ENCODE assay signal across 9 mouse cellular contexts in the genomic region with DNA sequence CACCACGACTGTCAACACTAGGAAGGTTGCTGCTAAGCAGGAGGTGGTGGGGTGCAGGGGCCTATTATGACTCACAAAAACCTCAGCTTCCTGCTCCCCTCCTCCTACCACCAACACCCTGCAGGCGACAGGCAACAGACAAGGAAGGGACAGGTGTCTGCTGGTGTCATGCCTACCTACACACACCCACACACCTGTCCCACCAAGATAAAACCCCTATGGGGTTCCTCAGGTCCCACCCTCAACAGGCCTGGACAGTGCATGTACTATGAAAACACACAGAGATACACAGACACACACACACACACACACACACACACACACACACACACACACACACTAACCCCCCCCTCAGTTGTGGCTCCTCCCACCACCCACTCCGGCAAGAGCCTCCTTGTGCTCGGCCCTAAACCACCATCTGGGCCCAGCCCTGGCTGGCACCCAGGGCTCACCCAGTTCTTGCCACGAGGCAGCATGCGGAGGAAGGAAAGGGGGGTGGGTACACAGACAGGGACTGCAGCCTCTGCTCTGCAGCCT. TPM values are rescaled to one million over a fixed set of nuclear protein-coding genes. Genes with fewer than 3 reads are reported as not detected.
DNase-seq lines count a peak whose midpoint lies in the region; ATAC-seq and TF ChIP-seq lines count a peak whose summit lies in the region.
"Had no signal": no experiment of that assay in that cellular context is flagged by ENCODE, and none has a peak within 500 bp of the region (broad histone marks: within the 10 kb centered on the region; RNA-seq: fewer than 3 reads in every experiment).

No protein-coding gene starts in this region.

- dilution Hi-C loops in CH12.LX (cut with MboI; ENCODE audit: extremely low pct_ligation_motif_present, extremely low pct_unique_long_range_greater_than_20kb, low sequenced_read_pairs) = no loop called here

- no peaks in the 10 kb centered on the region for H3K9me3 ChIP-seq in heart, embryonic 16.5 days (replicated peaks; ENCODE audit: control insufficient read depth, low read length)
- no peaks in the 10 kb centered on the region for H3K9me3 ChIP-seq in CH12.LX (replicated peaks; ENCODE audit: low read length)
- no peaks in the 10 kb centered on the region for H3K9me3 ChIP-seq in forebrain, embryonic 15.5 days

- no peak for TF ChIP-seq RAD21 in CH12.LX (IDR thresholded peaks at IDR 0.05; ENCODE audit: low read depth, low read length)

- no peak overlapping the region; the same call in 1 of the 2 replicates for H3K27ac ChIP-seq in heart, embryonic 16.5 days (ENCODE audit: low read length)
- no peak overlapping the region for H3K27ac ChIP-seq in CH12.LX (ENCODE audit: insufficient read depth, low read depth)
- H3K27ac ChIP-seq in forebrain, embryonic 15.5 days (replicated peaks) = peak overlapping the region; percentile 28; the same call in 1 of the 2 replicates

- peaks cover 29% of the 10 kb centered on the region for H3K4me1 ChIP-seq in heart, embryonic 16.5 days (ENCODE audit: control insufficient read depth, insufficient read depth, low read length)
- peaks cover 38 to 74% of the 10 kb centered on the region in 2 experiments for H3K4me1 ChIP-seq in CH12.LX (ENCODE audit: control insufficient read depth in 1 of 2, insufficient read depth in 2 of 2)
- peaks cover 42% of the 10 kb centered on the region for H3K4me1 ChIP-seq in forebrain, embryonic 15.5 days

- H3K27me3 ChIP-seq in heart, embryonic 16.5 days (ENCODE audit: control insufficient read depth, insufficient read depth, low read length) = no peaks in the 10 kb centered on the region
- H3K27me3 ChIP-seq in CH12.LX (replicated peaks) = no peaks in the 10 kb centered on the region
- H3K27me3 ChIP-seq in forebrain, embryonic 15.5 days = no peaks in the 10 kb centered on the region

- intact Hi-C loops in heart, postnatal 36 days (cut with DNase I) = no loop called here

- H3K79me2 ChIP-seq in CH12.LX (replicated peaks; ENCODE audit: control insufficient read depth, extremely low read depth, insufficient read depth, poor library complexity, severe bottlenecking) = peaks cover 11% of the 10 kb centered on the region

- peak; percentile 63 for TF ChIP-seq EP300 in CH12.LX (IDR thresholded peaks at IDR 0.05; ENCODE audit: low read length)

- H3K4me3 ChIP-seq in heart, embryonic 16.5 days (ENCODE audit: low read length) = no peak overlapping the region
- H3K4me3 ChIP-seq in CH12.LX (replicated peaks in 1 of 3; ENCODE audit: low read depth in 2 of 3, low read length in 2 of 3, poor library complexity in 1 of 3) = no peak overlapping the region
- H3K4me3 ChIP-seq in forebrain, embryonic 15.5 days = no peak overlapping the region

- in situ Hi-C loops in CH12.LX (cut with MboI; ENCODE audit: low pct_ligation_motif_present, low pct_unique_long_range_greater_than_20kb, low sequenced_read_pairs) = no loop called here

- TF ChIP-seq CTCF in CH12.LX (conservative IDR thresholded peaks at IDR 0.05 in 1 of 2, IDR thresholded peaks at IDR 0.05 in 1 of 2; ENCODE audit: low read depth in 2 of 2, low read length in 2 of 2) = no peak

- no peak overlapping the region for H3K4me2 ChIP-seq in heart, embryonic 16.5 days (ENCODE audit: low read depth, low read length)
- no peak overlapping the region for H3K4me2 ChIP-seq in CH12.LX (ENCODE audit: insufficient read depth, low read depth, poor library complexity, severe bottlenecking)
- H3K4me2 ChIP-seq in forebrain, embryonic 15.5 days (replicated peaks) = no peak overlapping the region

- peak; percentile 37; the same call in 1 of the 2 replicates for ATAC-seq in heart, embryonic 16.5 days (replicated peaks; ENCODE audit: extremely low read depth, insufficient read depth, low FRiP score)
- ATAC-seq in forebrain, embryonic 15.5 days (replicated peaks) = no peak

- peaks cover 6% of the 10 kb centered on the region; the same call in 1 of the 2 replicates for H3K36me3 ChIP-seq in heart, embryonic 16.5 days (ENCODE audit: control insufficient read depth, insufficient read depth)
- H3K36me3 ChIP-seq in CH12.LX (replicated peaks in 1 of 2; ENCODE audit: control insufficient read depth in 1 of 2, insufficient read depth in 1 of 2, low read length in 1 of 2) = peaks cover 24 to 42% of the 10 kb centered on the region in 2 experiments
- H3K36me3 ChIP-seq in forebrain, embryonic 15.5 days = peaks cover 21% of the 10 kb centered on the region; the same call in 1 of the 2 replicates

- no peak for TF ChIP-seq POLR2A in CH12.LX (IDR thresholded peaks at IDR 0.05; ENCODE audit: low read depth, low read length)

- WGBS in heart, embryonic 16.5 days = 53% methylated on average over 6 of the region's 6 CpGs
- 48% methylated on average over 6 of the region's 6 CpGs for WGBS in forebrain, embryonic 15.5 days

- no peak overlapping the region for H3K9ac ChIP-seq in heart, embryonic 16.5 days (ENCODE audit: low read length)
- no peak overlapping the region for H3K9ac ChIP-seq in CH12.LX (ENCODE audit: insufficient read depth, low read depth)
- no peak overlapping the region for H3K9ac ChIP-seq in forebrain, embryonic 15.5 days (replicated peaks)

- no peak for DNase-seq in heart, postnatal 36 days
- peak; percentile 68 for DNase-seq in CH12.LX (ENCODE audit: extremely low read depth)
- peak; percentile 32 to 57 for DNase-seq in lung, postnatal 4 days
- peak; percentile 71 to 80 for DNase-seq in thymus, postnatal 10 days (ENCODE audit: low spot score in 2 of 2)
- no peak for DNase-seq in testis, postnatal 14 days (ENCODE audit: low spot score)
- DNase-seq in frontal cortex, postnatal 25 days (ENCODE audit: low spot score in 2 of 2) = no peak

TF ChIP-seq in CH12.LX, 34 proteins besides CTCF, POLR2A, EP300 and RAD21 (continues in another document):
- no peak for TF ChIP-seq E2F4 (IDR thresholded peaks at IDR 0.05; ENCODE audit: insufficient replicate concordance, low read depth, low read length)
- no peak for TF ChIP-seq ZMIZ1 (IDR thresholded peaks at IDR 0.05; ENCODE audit: low read depth, low read length)
- TF ChIP-seq GABPA (IDR thresholded peaks at IDR 0.05; ENCODE audit: insufficient replicate concordance, low read depth, low read length) = no peak
- no peak for TF ChIP-seq ZNF384 (IDR thresholded peaks at IDR 0.05; ENCODE audit: low read depth, low read length)
- TF ChIP-seq USF1 (IDR thresholded peaks at IDR 0.05; ENCODE audit: low read depth, low read length) = no peak
- TF ChIP-seq ELF1 (IDR thresholded peaks at IDR 0.05; ENCODE audit: low read depth, low read length) = no peak
- TF ChIP-seq NELFE (IDR thresholded peaks at IDR 0.05; ENCODE audit: low read depth, low read length) = no peak
- TF ChIP-seq USF2 (conservative IDR thresholded peaks at IDR 0.05; ENCODE audit: low read depth, low read length) = no peak
- no peak for TF ChIP-seq PAX5 (IDR thresholded peaks at IDR 0.05; ENCODE audit: low read length)
- TF ChIP-seq CHD2 (IDR thresholded peaks at IDR 0.05; ENCODE audit: low read length) = peak; percentile 31; the same call in 1 of the 2 replicates
- TF ChIP-seq ETS1 (conservative IDR thresholded peaks at IDR 0.05; ENCODE audit: low read depth, low read length) = peak; percentile 39; the same call in 1 of the 2 replicates
- TF ChIP-seq NRF1 (IDR thresholded peaks at IDR 0.05; ENCODE audit: low read depth, low read length) = no peak
- no peak for TF ChIP-seq MAZ (IDR thresholded peaks at IDR 0.05; ENCODE audit: low read depth, low read length)
- TF ChIP-seq CHD1 (IDR thresholded peaks at IDR 0.05; ENCODE audit: low read depth, low read length) = no peak
- no peak for TF ChIP-seq MAX (IDR thresholded peaks at IDR 0.05; ENCODE audit: low read length)
- no peak for TF ChIP-seq RCOR1 (conservative IDR thresholded peaks at IDR 0.05; ENCODE audit: low read depth, low read length)
- TF ChIP-seq BHLHE40 (IDR thresholded peaks at IDR 0.05; ENCODE audit: low read depth, low read length) = peak; percentile 60; the same call in 1 of the 2 replicates
- TF ChIP-seq JUN (IDR thresholded peaks at IDR 0.05; ENCODE audit: insufficient read depth, low read depth, low read length) = 0 out of 2 replicates have a peak, but pooled peaks have one; percentile 18
- TF ChIP-seq TBP (conservative IDR thresholded peaks at IDR 0.05; ENCODE audit: low read depth, low read length) = no peak

RNA-seq across cellular contexts. Expression of a gene that starts 5.1 kb away (rescaled TPM):
- polyA plus RNA-seq in heart, embryonic 16.5 days (2015; fragmentation: Nextera tagmentation; extraction: Ambion mirVana) = 43.0 and 43.6 TPM in 2 replicates
- 10 to 100 TPM; 65.7 to 75.5 TPM for total RNA-seq in heart, postnatal 36 days (2021)
- total RNA-seq in CH12.LX (2012; rRNA removed) (64.6 and 79.1 TPM in 2 replicates), CH12.LX (2014; rRNA removed) (22.6 and 34.6 TPM in 2 replicates)
- 65.3 and 69.3 TPM in 2 replicates for polyA plus RNA-seq in CH12.LX (2012; ENCODE audit: insufficient read length, low read depth)
- polyA plus RNA-seq in forebrain, embryonic 15.5 days (2015; fragmentation: Nextera tagmentation; extraction: Ambion mirVana) = 79.0 and 83.4 TPM in 2 replicates

RNA-seq across cellular contexts. Expression of a gene that starts 12.5 kb away (rescaled TPM):
- polyA plus RNA-seq in heart, embryonic 16.5 days (2015; fragmentation: Nextera tagmentation; extraction: Ambion mirVana) = 0.19 and 0.42 TPM in 2 replicates
- total RNA-seq in heart, postnatal 36 days (2021) = not detected
- total RNA-seq in CH12.LX (2012; rRNA removed) = 1.8 and 4.5 TPM in 2 replicates
- 0.18 and 0.23 TPM in 2 replicates for total RNA-seq in CH12.LX (2014; rRNA removed)
- polyA plus RNA-seq in CH12.LX (2012; ENCODE audit: insufficient read length, low read depth) = 0.66 and 0.82 TPM in 2 replicates
- polyA plus RNA-seq in forebrain, embryonic 15.5 days (2015; fragmentation: Nextera tagmentation; extraction: Ambion mirVana) = not detected in 2 replicates
- total RNA-seq: left cerebral cortex, postnatal 14 days had no signal

RNA-seq across cellular contexts. Expression of a gene that starts 24.2 kb away (rescaled TPM):
- not detected in 2 replicates for polyA plus RNA-seq in heart, embryonic 16.5 days (2015; fragmentation: Nextera tagmentation; extraction: Ambion mirVana)
- not detected for total RNA-seq in heart, postnatal 36 days (2021)
- not detected in 2 replicates for total RNA-seq in CH12.LX (2012; rRNA removed)
- total RNA-seq in CH12.LX (2014; rRNA removed) = not detected in 2 replicates
- polyA plus RNA-seq in CH12.LX (2012; ENCODE audit: insufficient read length, low read depth) = not detected in 2 replicates
- polyA plus RNA-seq in forebrain, embryonic 15.5 days (2015; fragmentation: Nextera tagmentation; extraction: Ambion mirVana) = not detected in 2 replicates
- total RNA-seq: left cerebral cortex, postnatal 14 days had no signal

RNA-seq across cellular contexts. Expression of a gene that starts 45.4 kb away (rescaled TPM):
- 54.5 and 56.5 TPM in 2 replicates for polyA plus RNA-seq in heart, embryonic 16.5 days (2015; fragmentation: Nextera tagmentation; extraction: Ambion mirVana)
- total RNA-seq in heart, postnatal 36 days (2021) = 10 to 100 TPM; 29.0 to 33.2 TPM
- total RNA-seq in CH12.LX (2012; rRNA removed) = 18.5 and 18.8 TPM in 2 replicates
- 9.1 and 9.9 TPM in 2 replicates for total RNA-seq in CH12.LX (2014; rRNA removed)
- 28.2 and 36.2 TPM in 2 replicates for polyA plus RNA-seq in CH12.LX (2012; ENCODE audit: insufficient read length, low read depth)
- polyA plus RNA-seq in forebrain, embryonic 15.5 days (2015; fragmentation: Nextera tagmentation; extraction: Ambion mirVana) = 31.6 and 33.0 TPM in 2 replicates

RNA-seq across cellular contexts. Expression of a gene that starts 45.5 kb away (rescaled TPM):
- polyA plus RNA-seq in heart, embryonic 16.5 days (2015; fragmentation: Nextera tagmentation; extraction: Ambion mirVana) = 101 and 108 TPM in 2 replicates
- total RNA-seq in heart, postnatal 36 days (2021) = 10 to 100 TPM; 50.4 to 58.6 TPM
- 134 and 151 TPM in 2 replicates for total RNA-seq in CH12.LX (2012; rRNA removed)
- total RNA-seq in CH12.LX (2014; rRNA removed) = 106 and 108 TPM in 2 replicates
- polyA plus RNA-seq in CH12.LX (2012; ENCODE audit: insufficient read length, low read depth) = 95.4 and 122 TPM in 2 replicates
- polyA plus RNA-seq in forebrain, embryonic 15.5 days (2015; fragmentation: Nextera tagmentation; extraction: Ambion mirVana) = 127 and 149 TPM in 2 replicates

Comparison
In these comparisons a context has a peak if more than half of its experiments do, and no peak if none do; other contexts are left out.
1. DNase-seq: peak in CH12.LX (single experiment), lung, postnatal 4 days (2 of 2) and thymus, postnatal 10 days (2 of 2); none in heart, postnatal 36 days (0 of 2), testis, postnatal 14 days (single experiment) and frontal cortex, postnatal 25 days (0 of 2).